Mouse (Mus musculus) heart, adult 11 months (tissue): ENCODE results near the gene Ccdc136.

Source experiments
- DNase-seq: peaks from one replicate; pipeline ENCODE4 v3.0.0; 2022

The Ccdc136 gene

GRCm38 (mm10) chr6:29396714-29397540, 818 bp downstream of the Ccdc136 start:
- peak; percentile 91 for DNase-seq

GRCm38 (mm10) chr6:29397575-29397974, 1.5 kb downstream of the Ccdc136 start:
- DNase-seq = no peak

- no peak for DNase-seq
These were observed 3.7 kb downstream of the Ccdc136 start for GRCm38 (mm10) chr6:29399851-29400250.

GRCm38 (mm10) chr6:29402693-29403342, 6.7 kb downstream of the Ccdc136 start:
- no peak for DNase-seq

- DNase-seq = no peak
These were observed 10.3 kb downstream of the Ccdc136 start for GRCm38 (mm10) chr6:29406412-29406811.

GRCm38 (mm10) chr6:29415446-29415845, 19.3 kb downstream of the Ccdc136 start:
- DNase-seq = peak; percentile 88

- no peak for DNase-seq
These were observed 24.5 kb downstream of the Ccdc136 start for GRCm38 (mm10) chr6:29420596-29420995.

GRCm38 (mm10) chr6:29425118-29425517, 29.0 kb downstream of the Ccdc136 start:
- DNase-seq = no peak

GRCm38 (mm10) chr6:29426331-29426730, 30.2 kb downstream of the Ccdc136 start:
- DNase-seq = no peak

- no peak for DNase-seq
These were observed 32.1 kb downstream of the Ccdc136 start for GRCm38 (mm10) chr6:29428171-29428570.

- peak; percentile 91 for DNase-seq
These were observed 34.7 kb downstream of the Ccdc136 start for GRCm38 (mm10) chr6:29430681-29431420.

GRCm38 (mm10) chr6:29431473-29431872, 35.4 kb downstream of the Ccdc136 start:
- peak; percentile 98 for DNase-seq

GRCm38 (mm10) chr6:29432156-29432555, 36.0 kb downstream of the Ccdc136 start:
- DNase-seq = peak; percentile 96

- no peak for DNase-seq
These were observed 36.5 kb downstream of the Ccdc136 start for GRCm38 (mm10) chr6:29432676-29433037.

- DNase-seq = peak; percentile 97
These were observed 37.1 kb downstream of the Ccdc136 start, which contains the start of gene Flnc for GRCm38 (mm10) chr6:29433038-29433803. Gene Flnc (plus strand): TSS chr6:29433256.

GRCm38 (mm10) chr6:29433804-29434795, 38.0 kb downstream of the Ccdc136 start:
- peak; percentile 98 for DNase-seq

GRCm38 (mm10) chr6:29434911-29435691, 39.0 kb downstream of the Ccdc136 start:
- peak; percentile 97 for DNase-seq

- peak; percentile 97 for DNase-seq
These were observed 39.9 kb downstream of the Ccdc136 start for GRCm38 (mm10) chr6:29435940-29436451.

- DNase-seq = peak; percentile 99
These were observed 40.4 kb downstream of the Ccdc136 start for GRCm38 (mm10) chr6:29436461-29436934.

GRCm38 (mm10) chr6:29439251-29439650, 43.1 kb downstream of the Ccdc136 start:
- no peak for DNase-seq
